Comparison of ENCODE assay signal across 8 mouse cellular contexts in genomic region chr13:43565346-43565745, GRCm38 (mm10). TPM values are rescaled to one million over a fixed set of nuclear protein-coding genes. Genes with fewer than 3 reads are reported as not detected.
DNase-seq lines count a peak whose midpoint lies in the region; ATAC-seq lines count a peak whose summit lies in the region.

No protein-coding gene starts in this region.

- no peaks in the 10 kb centered on the region for H3K9me3 ChIP-seq in heart, embryonic 11.5 days (replicated peaks; ENCODE audit: control insufficient read depth, low read length)

- H3K4me2 ChIP-seq in heart, embryonic 11.5 days: no peak overlapping the region; the same call in 1 of the 2 replicates

- H3K27ac ChIP-seq in heart, embryonic 11.5 days (ENCODE audit: low read depth, low read length): no peak overlapping the region

- H3K4me1 ChIP-seq in heart, embryonic 11.5 days (ENCODE audit: control insufficient read depth, insufficient read depth, low read length): peaks cover 6% of the 10 kb centered on the region; the same call in 1 of the 2 replicates

- no peak overlapping the region for H3K9ac ChIP-seq in heart, embryonic 11.5 days (ENCODE audit: low read depth, low read length)

- no peaks in the 10 kb centered on the region for H3K36me3 ChIP-seq in heart, embryonic 11.5 days (ENCODE audit: control insufficient read depth, insufficient read depth, low read length)

- DNase-seq in heart, adult 18-20 months: peak; percentile 77 to 92
- DNase-seq in adrenal gland, postnatal 14 days: peak; percentile 87
- peak; percentile 83 for DNase-seq in embryo, embryonic 9.5 days (ENCODE audit: extremely low spot score)
- DNase-seq in gastrocnemius, postnatal 4 days (ENCODE audit: low spot score in 2 of 2): peak; percentile 59 to 80
- peak; percentile 85 to 97 for DNase-seq in layer of hippocampus, postnatal 25 days (ENCODE audit: extremely low spot score in 1 of 2, low spot score in 1 of 2)
- DNase-seq in mesoderm, embryonic 11.5 days (ENCODE audit: low read depth, low spot score): peak; percentile 87
- DNase-seq in spleen, postnatal 36 days (ENCODE audit: low spot score in 2 of 2): peak; percentile 33 to 41

- WGBS in heart, embryonic 11.5 days (ENCODE audit: insufficient replicate concordance): 16% methylated on average over 9 of the region's 9 CpGs

- no peak for ATAC-seq in heart, embryonic 11.5 days (replicated peaks; ENCODE audit: insufficient number of reproducible peaks, low FRiP score, low TSS enrichment)

- H3K4me3 ChIP-seq in heart, embryonic 11.5 days (ENCODE audit: low read depth, low read length): no peak overlapping the region

- no peaks in the 10 kb centered on the region for H3K27me3 ChIP-seq in heart, embryonic 11.5 days (ENCODE audit: control insufficient read depth, insufficient read depth, low read length)

RNA-seq across cellular contexts. Expression of gene Mcur1, which starts 5.4 kb away (rescaled TPM):
- 10 to 100 TPM; 49.3 to 52.2 TPM for total RNA-seq in heart, adult 18-20 months (2021)
- polyA plus RNA-seq in heart, embryonic 11.5 days (2014; fragmentation: Nextera tagmentation; extraction: Ambion mirVana): 14.5 and 19.0 TPM in 2 replicates
- 65.5 and 66.1 TPM in 2 replicates for total RNA-seq in adrenal gland, postnatal 14 days (2021)
- 10 to 100 TPM; 21.0 to 23.5 TPM for total RNA-seq in gastrocnemius, postnatal 4 days (2021)
- 10 to 100 TPM; 19.2 to 22.5 TPM for total RNA-seq in layer of hippocampus, postnatal 25 days (2021)

RNA-seq across cellular contexts. Expression of gene Rnf182, which starts 50.2 kb away (rescaled TPM):
- total RNA-seq in heart, adult 18-20 months (2021): not detected
- 0.55 and 4.3 TPM in 2 replicates for polyA plus RNA-seq in heart, embryonic 11.5 days (2014; fragmentation: Nextera tagmentation; extraction: Ambion mirVana)
- 1.2 and 1.3 TPM in 2 replicates for total RNA-seq in adrenal gland, postnatal 14 days (2021)
- under 1 TPM; 0.39 TPM for total RNA-seq in gastrocnemius, postnatal 4 days (2021)
- 10 to 100 TPM; 35.6 to 36.4 TPM for total RNA-seq in layer of hippocampus, postnatal 25 days (2021)

Comparison
In these comparisons a context has a peak if more than half of its experiments do, and no peak if none do; other contexts are left out.
1. DNase-seq: peak in every context shown above with its lines; median percentile 91 in layer of hippocampus, postnatal 25 days; 87 in adrenal gland, postnatal 14 days; 87 in mesoderm, embryonic 11.5 days; 84 in heart, adult 18-20 months; 83 in embryo, embryonic 9.5 days; 70 in gastrocnemius, postnatal 4 days; 37 in spleen, postnatal 36 days.
2. RNA of gene Rnf182, which starts 50.2 kb away (total RNA-seq): 35.6 to 36.4 TPM in layer of hippocampus, postnatal 25 days; 1.2 to 1.3 TPM in adrenal gland, postnatal 14 days, 0.39 TPM in gastrocnemius, postnatal 4 days and not detected in heart, adult 18-20 months; every median in the first group is over 10 times any median in the second.